Mouse (Mus musculus) telencephalon, adult 2 months (tissue): Measurements from ENCODE around the gene Becn1.

Source experiments
- DNase-seq: peaks from one replicate; pipeline ENCODE4 v3.0.0-alpha.2; 2011; ENCODE audit warnings: low read depth, low spot score

Becn1 gene

DNA sequence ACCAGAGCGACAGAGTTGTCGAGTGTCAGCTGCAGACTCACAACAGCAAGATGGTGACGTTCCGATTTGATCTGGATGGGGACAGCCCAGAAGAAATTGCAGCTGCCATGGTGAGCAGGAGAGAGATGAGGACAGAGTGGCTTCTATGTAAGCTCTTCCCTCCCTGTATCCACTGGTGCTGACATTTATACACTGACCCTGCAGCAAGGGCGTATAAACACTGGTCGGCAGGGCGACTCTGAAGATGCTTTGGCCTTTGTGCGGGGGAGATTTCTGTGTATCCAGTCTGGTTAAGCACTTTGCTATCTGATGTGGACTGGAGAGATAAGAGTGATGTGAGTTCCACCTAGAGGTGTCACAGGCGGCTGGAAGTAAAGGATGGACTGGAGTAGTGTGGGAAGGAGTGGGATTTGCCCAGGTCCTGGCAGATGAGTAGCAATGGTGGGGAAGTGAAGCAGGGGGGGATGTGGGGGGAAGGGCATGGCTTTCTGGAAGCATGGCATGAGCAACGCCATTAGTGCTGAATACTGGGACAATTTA lies 32.4 kb downstream of the Becn1 start:
- no peak for DNase-seq

DNA sequence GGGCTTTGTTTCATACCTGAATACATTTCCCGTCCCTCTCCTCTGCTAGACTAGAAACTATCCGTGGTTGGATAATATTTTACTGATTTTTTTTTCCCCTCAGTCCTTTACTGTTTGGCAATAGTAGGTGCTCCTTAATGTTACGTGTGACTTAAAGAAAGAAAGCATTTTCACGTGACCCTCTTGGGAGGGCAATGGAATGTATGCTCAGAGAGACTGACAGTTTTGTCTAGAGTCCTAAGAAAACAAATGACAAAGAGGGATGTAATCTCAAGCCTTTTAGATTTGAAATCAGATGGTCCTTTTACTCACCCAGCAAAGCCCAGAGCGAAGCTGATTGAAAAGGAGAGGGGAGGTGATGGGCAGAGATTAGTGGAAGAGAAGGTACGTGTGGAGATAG lies 36.2 kb downstream of the Becn1 start:
- no peak for DNase-seq

DNA sequence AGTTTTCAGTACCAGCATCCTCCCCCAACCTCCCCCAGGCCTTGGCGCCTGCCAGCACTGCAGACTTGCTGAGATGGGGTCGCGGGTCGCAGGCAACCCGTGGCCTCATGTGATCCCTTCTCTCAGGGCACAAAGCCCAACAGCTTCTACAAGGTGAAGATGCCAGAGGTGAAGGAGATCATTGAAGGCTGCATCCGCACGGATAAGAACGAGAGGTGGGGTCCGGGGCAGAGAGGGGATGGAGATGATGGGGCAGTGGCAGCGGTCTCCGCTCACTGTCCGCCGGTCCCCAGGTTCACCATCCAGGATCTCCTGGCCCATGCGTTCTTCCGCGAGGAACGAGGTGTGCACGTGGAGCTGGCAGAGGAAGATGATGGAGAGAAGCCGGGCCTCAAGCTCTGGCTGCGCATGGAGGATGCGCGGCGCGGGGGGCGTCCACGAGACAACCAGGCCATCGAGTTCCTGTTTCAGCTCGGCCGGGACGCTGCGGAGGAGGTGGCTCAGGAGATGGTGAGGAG lies 37.1 kb downstream of the Becn1 start:
- DNase-seq: no peak

DNA sequence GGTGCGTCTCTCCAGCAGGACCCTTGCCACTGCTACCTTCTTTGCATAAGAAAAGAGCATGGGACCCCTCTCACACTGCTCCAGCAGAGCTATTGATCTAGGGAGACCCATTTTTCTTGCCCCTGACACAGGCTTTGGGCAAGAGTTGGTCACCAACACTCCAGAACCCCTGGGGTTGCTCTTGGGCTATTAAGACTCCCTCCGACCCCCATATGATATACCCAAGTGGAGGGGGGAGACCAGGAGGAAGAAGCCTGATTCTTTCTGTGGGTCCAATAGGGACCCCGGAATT lies 38.2 kb downstream of the Becn1 start:
- DNase-seq: no peak

DNA sequence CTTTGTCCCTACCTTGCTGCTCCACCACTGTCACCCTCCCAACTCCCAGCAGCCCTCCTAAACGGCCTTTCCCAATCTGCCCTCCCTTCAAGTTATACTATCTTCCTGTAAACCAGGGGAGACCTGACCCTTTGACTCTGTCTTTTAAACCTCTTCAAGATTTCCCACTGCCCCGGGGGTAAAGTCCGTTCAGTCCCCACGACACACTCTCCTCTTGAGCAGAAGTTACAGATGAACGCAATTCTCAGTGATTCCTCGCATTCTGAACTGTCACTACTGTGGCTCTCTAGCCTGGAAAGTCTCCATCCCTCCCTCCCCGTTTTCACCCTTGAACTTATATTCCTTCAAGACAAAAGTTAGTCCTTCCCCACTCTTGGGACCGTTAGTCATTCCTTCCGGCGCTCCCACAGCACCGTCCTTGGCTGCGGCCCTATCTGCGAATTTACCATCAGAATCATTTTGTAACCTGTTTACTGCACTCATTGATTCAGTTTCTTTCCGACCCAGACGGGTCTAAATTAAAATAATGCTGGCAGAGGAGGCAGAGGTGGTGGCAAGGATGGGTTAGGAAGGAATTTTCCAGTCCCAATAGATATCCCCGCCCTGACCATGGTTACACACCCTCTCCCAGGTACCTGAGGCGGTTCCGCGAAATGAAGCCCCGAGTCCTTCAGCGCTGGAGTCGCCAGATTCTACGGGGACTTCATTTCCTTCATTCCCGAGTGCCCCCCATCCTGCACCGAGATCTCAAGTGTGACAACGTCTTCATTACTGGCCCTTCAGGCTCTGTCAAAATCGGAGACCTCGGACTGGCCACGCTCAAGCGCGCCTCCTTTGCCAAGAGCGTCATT lies 38.7 kb downstream of the Becn1 start:
- DNase-seq: no peak

DNA sequence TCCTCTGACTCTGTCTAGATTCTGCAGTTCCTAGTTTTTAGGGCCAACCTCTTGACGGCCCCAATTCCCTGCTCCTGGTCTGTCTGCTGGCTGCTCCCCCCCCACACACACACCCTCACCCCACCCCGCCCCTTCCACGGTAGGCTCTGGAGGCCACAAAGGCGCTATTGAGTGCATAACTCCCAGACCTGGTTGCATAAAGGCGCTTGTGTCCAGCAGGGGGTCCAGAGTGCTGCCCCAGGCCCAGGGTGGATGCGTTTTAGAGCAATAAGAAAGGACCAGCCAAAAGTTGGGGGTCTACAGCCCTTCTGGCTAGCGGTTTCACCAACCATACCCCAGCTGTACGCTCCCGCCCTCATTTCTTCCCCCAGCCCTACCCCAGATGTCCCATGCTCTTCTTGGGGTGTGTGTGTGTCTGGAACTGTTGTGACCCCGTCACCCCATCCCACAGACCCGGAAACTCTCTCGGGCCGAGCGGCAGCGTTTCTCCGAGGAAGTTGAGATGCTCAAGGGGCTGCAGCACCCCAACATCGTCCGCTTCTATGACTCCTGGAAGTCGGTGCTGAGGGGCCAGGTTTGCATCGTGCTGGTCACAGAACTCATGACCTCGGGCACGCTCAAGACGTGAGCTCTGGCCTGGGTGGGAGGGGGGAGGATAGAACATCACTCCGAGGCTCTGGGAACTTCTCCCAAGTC lies 39.7 kb downstream of the Becn1 start:
- no peak for DNase-seq

DNA sequence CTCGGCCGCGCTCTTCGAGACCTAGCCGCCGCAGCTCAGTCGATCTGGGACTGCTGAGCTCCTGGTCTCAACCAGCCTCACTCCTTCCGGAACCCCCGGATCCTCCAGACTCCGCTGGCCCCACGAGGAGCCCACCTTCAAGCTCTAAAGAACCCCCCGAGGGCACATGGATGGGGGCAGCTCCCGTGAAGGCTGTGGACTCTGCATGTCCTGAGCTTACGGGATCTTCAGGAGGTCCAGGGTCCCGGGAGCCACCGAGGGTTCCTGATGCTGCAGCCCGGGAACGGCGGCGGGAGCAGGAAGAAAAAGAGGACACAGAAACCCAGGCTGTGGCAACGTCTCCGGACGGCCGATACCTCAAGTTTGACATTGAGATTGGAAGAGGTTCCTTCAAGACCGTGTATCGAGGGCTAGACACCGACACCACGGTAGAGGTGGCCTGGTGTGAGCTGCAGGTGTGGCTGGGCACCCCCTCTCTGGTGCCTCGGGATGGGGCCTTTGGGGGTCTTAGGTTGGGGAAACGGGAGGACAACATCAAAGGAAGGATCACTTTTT lies 41.2 kb downstream of the Becn1 start:
- DNase-seq: no peak

DNA sequence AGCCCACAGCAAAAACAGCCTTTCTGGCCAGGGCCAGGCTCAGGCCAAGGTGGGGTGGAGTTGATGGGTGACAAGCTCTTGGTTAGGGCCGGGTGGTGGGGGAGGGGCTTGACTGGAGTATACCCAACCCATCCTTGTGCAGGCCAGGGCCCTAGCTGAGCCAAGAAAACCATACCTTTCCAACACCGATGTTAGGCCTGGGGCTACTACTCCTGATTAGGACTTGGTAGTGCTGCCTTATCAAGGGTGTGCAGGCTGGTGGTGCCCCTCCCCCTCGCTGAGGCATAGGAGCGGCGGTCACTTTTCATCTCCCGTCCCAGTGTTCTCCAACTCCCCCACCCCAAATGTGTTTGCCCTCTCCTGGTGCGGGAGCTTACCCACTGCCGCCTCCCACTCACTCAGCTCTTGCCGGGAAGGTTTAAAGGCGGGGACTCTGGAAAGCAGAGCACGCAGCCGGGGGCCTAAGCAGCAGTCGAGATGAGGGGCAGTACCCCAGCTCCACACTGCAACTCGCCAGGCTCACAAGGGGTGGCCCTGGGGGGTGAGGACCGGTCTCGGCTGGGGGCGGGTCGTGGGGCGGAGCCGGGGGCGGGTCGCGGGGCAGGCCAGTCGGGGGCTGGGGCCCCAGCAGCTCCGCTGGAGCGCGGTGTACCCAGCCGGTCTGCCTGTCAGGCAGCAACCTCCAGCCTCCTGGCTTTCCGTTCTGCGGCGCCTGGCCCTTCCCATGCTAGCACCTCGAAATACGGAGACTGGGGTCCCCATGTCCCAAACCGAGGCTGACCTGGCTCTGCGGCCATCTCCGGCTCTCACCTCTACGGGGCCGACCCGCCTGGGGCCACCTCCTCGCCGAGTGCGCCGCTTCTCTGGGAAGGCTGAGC lies 41.9 kb downstream of the Becn1 start, which contains the start of gene Wnk4:
Gene Wnk4, plus strand, starts transcription at position 620 of the 878 bp plus-strand sequence.
- no peak for DNase-seq

DNA sequence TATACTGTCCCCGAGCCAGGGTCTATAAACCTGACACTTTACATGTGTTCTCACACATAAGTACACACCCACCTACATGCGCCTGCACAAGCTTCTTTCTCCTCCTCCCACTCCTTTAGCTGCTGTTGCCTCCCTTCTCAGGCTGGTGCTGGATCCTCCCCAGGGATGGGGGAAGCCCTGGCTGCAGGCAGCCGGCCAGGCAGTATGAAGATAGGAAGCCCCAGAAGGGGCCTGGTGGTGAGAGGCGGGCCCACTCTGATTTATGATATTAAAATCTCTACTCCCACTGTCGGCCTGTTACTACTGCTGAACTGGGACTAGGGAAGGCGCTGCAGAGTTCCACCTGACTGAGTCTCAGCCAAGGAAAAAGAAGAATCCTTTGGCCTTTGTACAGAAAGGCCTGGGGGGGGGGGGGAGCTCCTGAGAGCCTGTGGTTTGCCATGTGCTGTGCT lies 42.8 kb downstream of the Becn1 start:
- DNase-seq: peak; percentile 77

DNA sequence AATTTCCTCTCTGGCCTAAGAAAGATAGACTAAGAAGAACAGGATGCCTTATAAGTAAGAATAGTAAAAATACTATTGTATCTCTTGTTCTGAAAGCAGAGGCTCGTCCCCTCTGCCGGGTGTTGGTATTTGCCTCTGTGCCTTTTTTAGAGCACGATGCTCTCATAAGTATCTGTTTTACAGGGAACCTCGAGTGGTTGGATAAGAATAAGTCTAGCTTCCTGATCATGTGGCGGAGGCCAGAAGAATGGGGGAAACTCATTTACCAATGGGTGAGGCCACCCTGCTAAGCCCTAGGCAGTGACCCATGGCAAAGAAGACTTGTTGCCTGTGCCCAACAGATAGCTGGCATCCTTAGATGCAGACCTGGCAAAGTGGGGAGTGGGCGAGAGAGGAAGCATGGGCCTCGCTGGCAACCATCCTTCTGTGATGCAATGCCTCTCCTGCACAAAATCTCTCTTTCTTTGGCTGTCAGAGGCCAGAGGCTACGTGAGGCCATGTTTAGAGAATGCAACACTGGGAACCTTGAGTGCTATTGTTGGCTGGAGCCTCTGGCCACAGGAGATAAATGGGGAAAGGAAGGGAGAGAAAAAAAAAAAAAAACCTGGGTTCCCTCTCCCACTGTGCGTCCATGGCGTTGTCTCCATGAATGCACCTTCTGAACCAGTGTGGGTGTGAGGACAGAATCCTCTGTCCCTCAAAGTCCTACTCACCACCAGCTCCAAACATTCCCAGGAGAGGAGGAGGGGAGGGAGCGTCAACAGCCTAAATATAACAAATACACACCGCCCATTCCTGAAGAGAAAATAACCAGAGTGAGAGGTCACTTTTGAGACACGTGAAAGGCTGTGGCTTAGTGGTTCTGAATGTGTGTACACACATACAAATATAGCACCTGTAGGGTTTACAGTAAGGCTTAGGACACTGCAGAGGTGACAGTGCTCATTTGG lies 46.0 kb downstream of the Becn1 start:
- DNase-seq: no peak

DNA sequence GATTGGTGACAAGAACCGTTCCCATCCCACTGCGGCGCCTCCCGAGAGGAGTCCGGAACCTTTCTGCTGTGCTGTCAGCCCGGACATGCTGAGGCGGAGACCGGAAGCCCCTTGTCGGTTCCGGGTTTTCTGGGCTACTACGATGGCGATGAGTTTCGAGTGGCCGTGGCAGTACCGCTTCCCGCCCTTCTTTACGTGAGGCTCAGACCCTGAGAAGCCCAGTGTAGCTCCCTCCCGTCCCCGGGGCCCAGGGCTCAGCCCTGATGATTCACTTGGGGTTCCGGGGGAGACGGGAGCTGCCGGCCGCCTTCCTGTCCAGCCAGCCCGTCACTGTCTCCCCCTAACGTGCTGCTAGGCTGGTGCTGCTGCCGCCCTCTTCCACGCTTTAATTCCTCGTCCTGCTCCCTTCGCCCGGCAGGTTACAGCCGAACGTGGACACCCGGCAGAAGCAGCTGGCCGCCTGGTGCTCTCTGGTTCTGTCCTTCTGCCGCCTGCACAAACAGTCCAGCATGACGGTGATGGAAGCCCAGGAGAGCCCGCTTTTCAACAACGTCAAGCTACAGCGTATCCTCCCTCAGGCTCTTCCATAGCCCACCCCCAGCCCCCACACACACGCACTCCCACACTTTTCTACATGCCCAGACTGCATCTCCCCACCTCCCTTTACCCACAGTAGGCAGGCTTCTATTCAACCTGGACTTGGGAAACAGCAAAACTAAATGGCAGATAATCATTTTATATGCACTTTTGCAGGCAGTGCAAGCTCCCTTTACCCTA lies 48.3 kb downstream of the Becn1 start, which contains the start of gene Vps25:
Gene Vps25, plus strand, starts transcription at position 95 of the 777 bp plus-strand sequence.
- peak; percentile 78 for DNase-seq

DNA sequence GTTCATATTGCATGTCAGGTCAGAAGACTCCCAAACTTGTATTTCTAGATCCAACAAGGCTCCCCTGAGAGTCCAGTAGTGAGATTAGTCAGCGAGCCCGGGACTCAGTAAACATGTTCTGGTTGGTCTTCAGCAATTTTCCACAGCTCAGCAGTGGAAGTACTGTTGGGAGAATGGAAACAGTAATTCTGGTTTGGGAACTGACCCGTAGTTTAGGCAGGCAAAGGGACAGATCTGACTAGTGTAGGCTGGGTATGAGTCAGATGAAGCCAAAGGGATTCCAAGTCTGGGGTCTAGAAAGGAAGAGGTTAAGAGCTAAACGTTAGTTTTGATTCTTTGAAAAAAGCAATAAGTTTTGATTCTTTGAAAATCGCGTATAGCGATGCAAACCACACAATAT lies 49.1 kb downstream of the Becn1 start:
- no peak for DNase-seq

DNA sequence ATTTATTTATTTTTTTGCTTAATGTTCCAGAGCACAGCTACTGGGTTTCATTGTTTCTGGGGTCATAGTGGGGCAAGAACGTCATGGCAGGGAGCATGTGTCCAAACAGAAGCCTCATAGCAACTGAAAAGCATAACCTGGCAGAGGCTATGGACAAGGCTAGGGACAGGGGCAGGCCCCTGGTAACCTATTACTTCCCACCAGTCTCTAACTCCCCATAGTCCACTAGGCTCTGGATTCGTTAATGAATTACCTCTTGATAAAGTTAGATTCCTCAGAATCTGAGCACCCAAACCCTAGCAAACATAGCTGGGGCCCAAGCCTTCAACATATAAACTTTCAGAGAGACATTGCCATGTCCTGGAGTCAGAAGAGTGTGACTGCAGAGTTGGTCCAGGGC lies 51.1 kb downstream of the Becn1 start:
- no peak for DNase-seq

DNA sequence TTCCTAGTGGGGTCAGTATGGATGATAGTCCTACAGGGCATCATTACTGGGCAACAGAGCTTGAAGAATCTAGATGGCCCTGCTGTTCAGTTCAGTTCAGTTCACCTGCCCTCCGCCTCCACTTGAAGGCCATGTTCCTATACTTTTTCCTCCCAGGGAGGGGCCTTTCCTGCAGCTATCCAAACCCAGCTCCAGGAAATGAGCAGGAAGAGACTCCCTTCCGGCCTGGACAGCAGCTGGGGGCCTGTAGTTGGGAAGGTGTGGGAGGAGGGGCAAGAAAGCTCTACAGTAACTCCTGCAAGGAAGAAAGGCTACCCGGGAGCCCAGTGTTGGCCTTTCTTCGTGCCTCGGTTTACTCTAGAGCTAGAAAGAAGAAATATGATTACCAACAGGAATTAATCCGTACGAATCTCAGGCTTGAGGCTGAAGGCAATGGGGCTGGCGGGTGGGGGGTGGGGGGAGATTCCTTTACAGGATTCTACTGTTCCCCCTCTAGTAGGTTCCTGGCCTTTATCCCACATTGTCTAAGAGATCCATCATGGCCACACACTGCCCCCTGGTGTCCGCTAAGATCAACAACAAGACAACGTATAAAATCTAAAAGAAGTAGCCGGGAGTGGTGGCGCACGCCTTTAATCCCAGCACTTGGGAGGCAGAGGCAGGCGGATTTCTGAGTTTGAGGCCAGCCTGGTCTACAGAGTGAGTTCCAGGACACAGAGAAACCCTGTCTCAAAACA lies 53.7 kb downstream of the Becn1 start:
- no peak for DNase-seq

DNA sequence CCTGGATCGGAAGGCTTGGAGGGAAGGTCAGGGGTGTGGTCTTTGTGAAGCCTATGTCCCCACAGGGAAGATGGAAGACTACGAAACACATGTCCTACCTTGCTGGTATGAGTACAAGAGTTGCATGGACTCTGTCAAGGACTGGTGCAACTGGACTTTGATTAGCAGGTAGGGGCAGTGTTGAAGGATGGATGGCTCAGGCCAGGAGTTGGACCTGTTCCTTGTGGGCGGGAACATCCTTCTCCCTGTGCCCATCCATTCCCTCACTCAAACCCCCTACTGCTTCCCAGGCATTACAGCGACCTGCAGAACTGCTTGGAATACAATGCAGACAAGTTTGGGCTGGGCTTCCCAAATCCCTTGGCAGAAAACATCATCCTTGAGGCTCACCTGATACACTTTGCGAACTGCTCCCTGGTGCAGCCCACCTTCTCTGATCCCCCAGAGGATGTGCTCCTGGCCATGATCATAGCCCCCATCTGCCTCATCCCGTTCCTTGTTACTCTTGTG lies 54.5 kb downstream of the Becn1 start:
- no peak for DNase-seq

DNA sequence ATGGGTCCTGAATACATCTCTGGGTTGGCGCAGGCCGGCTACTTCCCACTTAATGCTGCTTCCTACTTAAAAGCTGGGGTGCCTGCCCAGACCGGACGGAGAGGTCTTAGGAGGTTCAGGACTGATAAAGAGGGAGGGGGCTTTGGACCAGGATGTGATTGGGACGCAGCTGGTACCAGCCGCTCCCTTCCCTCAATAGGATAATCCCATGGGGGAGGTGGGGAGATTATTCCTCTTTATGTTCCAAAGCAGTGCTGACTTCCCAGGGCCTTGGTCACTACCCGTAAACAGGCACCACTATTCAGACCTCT lies 55.4 kb downstream of the Becn1 start:
- DNase-seq: no peak

DNA sequence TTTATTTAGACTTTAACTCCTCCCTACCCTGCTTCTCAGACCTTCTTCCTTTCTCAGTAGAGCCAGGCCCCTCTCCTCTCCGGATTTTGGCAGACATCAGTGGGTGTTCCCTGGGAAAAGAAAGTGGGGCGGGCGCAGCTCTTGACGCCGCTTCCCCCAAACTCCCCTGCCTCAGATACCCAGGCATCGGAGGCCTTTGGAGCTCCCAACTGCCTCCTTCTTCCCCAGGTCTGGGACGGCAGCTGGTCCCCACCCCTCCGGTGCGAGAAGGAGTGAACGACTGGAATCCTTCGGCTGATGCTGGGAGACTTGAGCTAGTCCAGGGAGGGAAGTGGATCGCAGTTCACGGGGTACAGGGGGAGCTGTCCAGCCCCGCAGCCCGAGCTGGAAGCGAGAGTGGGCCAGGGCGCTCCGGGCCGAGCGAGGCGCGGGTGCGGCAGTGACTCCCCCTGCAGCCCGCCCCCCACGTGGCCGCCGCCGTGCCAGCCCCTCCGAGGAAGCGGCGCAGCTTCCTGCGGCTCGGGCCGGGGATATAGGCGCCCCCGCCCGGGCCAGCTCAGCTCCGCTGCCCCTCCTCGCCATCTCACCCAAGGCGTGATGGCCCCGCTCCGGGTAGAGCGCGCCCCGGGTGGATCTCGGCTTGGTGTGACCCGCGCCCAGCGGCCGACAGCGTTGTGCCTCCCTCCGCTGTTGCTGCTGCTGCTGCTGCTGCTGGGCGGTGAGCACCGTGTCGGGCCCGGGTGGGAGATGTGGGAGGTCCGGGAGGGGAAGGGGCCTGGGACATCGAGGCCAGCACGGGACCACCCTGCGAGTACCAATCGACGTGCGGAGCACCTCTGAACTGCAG lies 56.0 kb downstream of the Becn1 start, which contains the start of gene Ramp2:
Gene Ramp2, plus strand, starts transcription at position 174 of the 847 bp plus-strand sequence.
- no peak for DNase-seq

DNA sequence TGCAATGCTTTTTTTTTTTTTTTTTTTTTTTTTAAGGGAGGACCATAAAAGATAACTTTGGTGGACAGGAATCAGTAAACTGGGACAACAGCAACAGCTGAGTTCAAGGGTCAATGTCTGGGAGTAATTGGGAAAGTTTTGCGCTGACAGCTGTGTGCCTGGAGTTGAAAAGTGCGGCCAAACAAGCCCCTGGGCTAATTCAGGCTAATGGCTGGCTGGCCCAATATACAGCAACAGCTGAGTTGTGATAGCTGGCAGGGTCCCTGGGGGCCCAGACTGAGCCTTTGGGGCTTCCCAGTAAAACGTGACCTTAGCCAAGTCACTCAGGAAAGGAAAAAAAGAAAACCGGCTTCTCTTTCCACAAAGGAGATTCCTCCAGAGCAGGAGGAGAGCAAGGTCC lies 57.0 kb downstream of the Becn1 start:
- no peak for DNase-seq
